Mouse (Mus musculus) heart, adult 8-10 months (tissue): ENCODE results near the gene Parn. TPM values are rescaled to one million over a fixed set of nuclear protein-coding genes. Genes with fewer than 3 reads are reported as not detected.
"Not testable (repeated sequence)": the region's sequence is repeated elsewhere in the genome, so short reads cannot be mapped to it uniquely, and the experiment has no call there.

Experiments
- DNase-seq: peaks from one replicate; pipeline ENCODE4 v3.0.0; 2022; ENCODE audit warnings: low spot score
- total RNA-seq, 4 experiments: library from RNA; stranded (reverse); gene quantifications; 2 replicates each; pipeline ENCODE4 v1.2.4; 2022

Parn gene
- total RNA-seq, result 10 to 100 TPM in 2 of 4 experiments, 1 to 10 TPM in 2; 7.8 to 12.7 (median 9.3) TPM

DNA sequence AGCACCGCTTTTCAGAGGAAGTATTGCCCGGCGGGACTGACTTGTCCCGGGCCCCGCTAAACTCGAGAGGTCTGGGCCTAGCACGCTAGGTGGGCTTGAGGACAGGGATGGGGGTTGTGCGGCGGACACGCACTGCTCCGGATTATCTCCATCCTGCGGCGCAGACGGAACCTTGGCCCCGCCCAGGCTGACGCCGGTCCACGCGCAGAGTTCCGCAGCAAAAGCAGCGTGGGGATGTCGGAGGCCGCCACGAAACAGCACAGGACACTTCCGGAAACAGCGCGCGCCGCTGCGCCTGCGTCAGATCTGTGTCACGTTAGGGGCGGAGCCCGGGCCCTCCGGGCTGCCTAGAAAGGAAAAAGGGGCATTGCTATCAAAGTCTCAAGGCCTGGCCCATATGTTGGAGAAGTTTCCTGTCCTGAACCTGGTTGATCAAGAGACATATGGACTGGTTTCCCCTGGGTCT, at the start of gene Parn:
TSS of gene Parn (minus strand) at position 293 of the 466 bp plus-strand sequence.
- DNase-seq, result peak; percentile 93

DNA sequence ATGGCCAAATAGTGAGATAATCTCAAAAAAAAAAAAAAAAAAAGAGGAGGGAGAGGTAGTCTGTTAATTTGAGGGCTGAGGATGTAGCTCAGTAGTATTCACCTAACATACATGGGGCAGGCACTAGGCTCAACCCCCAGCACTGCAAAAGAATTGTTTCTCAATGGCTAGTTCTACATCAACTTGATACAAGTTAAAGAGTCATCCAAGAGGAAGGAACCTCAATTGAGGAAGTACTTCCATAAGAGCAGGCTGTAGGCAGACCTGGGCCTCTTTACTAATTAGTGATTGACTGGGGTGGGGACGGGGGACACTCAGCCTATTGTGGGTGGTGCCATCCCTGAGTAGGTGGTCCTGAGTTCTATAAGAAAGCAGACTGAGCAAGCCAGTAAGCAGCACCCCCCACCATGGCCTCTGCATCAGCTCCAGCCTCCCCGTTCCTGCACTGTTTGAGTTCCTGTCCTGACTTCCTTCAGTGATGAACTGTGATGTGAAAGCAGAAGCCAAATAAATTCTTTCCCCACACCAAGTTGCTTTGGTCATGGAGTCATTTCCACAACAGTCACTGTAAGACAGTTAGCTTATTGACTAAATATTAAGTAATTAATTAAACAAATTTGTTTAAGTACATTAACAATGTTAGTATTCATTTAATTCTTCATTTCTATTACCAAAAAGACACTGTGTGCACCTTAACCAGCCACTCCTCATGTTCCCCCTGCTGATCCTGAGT, 49.0 kb upstream of the Parn start:
- DNase-seq, result no peak

DNA sequence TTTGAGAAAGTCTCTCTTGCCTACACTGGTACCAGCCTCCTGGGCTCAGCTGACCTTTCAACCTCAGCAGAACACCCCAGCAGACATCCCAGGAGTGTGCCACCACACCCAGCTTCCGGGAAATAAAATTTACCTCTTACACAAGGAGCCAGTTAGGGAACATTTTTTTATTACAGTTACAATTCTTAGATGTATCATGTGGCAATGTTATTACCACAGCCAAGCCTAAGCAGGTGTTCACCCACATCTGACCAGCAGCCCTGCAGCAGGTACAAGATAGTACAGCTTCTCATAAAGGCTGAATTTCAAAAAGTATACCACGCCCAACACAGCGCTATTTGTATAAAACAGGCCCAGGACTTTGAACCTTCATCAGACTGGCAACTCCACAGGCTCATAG, 46.9 kb upstream of the Parn start:
- DNase-seq, result no peak

DNA sequence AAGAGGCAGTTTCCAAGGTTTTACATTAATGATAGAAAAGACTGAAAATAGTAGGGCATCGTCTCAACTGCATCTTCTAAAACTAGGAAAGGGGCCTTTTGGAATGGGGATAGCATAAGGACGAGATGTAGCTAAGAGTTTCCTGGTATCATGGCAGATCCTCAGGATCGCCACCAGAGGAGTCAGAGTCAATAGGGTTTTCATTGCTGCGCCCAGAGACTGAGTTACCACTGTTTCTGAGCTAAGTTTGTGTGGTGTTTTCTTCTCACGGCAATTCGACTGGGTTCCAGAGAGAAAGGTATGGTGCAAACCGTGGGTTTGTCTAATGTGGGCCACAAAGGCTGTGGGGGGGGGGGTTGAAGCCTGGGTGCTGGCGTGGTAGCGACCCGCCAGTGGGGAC, 36.7 kb upstream of the Parn start:
- DNase-seq, result no peak

DNA sequence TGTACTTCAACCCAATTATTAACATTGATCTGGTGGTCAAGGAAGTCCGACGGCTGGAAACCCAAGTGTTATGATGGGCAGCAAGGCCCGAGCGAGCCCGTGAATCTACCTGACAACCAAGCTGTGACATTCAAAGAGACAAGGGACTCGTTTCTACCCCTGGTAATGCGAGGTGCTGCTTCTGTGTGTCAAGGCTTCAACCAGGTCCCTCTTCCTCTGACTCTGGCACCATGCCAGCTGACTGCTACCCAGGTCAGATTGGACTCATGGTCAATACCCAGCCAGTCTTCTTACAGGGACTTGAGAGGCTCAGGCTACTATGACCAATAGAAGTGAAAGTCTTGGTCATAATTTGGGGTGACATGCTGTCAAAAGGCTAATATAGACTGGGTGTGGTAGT, 34.2 kb upstream of the Parn start:
- no peak for DNase-seq

DNA sequence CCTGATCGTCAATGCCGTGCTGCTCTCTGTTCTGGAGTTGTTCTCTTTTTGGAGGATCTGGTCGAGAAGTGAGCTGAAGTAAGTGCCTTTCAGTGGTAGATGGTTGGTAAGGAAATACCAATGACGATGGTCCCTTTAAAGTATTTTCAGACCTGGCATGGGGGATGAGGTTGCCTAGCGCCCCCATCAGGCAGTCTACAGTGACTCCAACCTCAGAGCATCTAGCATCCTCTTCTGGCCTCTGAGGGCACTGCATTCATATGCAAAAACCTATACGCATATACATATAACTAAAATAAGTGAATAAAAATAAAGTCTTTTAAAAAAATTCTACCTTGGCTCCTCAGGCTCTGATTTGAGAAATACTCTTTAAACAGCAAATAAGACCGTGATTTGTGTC, 31.0 kb upstream of the Parn start:
- DNase-seq, result no peak

DNA sequence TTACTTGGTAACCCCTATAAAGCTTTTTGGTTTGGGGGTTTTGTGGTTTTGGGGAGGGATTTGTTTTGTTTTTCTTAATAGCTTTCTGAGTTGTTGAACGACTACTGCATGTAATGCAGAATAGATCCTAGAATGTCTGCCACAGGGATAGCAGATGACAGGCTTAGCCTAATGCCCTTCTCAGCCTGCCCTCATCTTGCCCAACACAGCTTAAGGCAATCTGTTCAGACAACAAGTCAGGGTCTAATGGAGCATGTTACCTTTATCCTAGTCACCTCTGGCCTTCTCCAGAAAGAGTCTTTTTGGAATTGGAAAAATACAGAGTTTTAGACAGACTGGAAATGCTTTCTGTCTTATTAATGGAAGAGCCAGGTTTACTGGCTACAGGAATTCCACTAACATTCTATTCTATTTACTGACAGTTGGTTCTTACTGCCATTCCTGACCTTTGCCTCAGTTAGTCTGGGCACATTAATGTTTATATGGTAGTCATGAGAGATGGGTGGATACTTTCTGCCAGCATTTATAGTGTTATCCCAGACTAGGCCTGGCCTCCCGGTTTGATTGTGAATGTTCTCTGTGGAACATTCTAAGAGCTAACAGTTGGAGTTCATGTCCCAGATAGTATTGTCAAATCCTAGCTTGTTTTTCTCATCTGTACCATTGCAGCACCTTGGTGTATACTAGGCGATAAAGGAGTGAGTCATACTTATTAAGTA, 10.8 kb upstream of the Parn start:
- DNase-seq, result no peak

DNA sequence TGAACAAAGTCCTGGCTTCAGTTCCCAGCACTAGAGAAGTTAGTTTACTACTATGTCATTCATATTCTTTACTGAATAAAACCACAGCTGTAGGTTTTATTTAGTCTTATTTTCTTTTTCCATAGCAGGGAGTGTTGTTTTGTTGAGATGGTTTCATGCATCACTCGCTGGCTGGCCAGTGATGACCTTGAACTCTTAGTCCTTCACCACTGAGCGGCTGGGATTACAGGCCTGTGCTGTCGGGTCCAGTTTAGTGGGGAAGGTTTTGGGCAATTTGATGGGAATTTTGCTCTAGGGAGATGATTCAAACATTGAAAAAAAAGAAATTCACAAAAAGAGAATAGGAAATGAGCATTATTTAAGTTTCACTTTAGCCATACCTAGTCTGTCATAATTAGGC, 6.5 kb upstream of the Parn start:
- DNase-seq, result no peak

DNA sequence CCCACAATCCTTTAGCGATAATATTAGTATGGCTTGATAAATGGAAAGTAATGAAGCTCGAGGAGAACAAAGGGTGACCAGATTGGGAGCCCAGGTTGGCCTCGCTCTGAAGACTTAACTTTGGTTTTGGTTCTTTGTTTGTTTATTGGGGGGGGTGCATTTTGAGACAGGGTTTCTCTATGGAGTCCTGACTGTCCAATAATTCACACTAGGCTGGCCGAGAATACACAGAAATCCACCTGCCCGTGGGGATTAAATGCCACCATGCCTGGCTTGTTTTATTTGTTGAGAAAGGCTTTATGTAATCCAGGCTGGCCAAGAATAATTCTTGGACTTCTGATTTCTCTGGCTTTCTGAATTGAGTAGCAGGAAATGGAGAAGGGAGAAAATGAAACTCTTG, 5.1 kb upstream of the Parn start:
- no peak for DNase-seq

DNA sequence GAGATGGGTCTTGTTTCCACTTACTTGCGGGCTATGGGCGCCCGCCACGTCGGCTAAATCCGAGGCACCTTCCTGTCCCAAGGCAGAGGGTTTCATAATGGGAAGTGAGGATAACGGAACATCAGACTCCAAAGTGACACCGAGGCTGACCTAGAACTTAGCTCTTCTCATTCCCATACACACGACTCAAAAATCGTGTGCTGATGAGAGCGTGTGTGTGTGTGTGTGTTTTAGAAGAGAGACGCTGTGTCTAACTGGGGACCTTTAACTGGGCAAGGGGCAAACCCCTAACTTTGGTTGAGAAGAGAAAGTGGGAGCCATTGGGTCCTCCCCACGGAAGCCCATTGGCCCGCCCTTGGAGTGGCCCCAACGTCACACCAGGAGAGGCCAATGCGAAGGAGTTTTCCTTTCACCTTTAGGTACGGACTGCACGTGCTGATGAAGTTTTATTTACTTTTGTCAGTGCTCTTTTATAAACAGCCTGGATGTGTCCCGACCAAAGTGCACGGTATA, 4.5 kb upstream of the Parn start:
- DNase-seq, result peak; percentile 61

DNA sequence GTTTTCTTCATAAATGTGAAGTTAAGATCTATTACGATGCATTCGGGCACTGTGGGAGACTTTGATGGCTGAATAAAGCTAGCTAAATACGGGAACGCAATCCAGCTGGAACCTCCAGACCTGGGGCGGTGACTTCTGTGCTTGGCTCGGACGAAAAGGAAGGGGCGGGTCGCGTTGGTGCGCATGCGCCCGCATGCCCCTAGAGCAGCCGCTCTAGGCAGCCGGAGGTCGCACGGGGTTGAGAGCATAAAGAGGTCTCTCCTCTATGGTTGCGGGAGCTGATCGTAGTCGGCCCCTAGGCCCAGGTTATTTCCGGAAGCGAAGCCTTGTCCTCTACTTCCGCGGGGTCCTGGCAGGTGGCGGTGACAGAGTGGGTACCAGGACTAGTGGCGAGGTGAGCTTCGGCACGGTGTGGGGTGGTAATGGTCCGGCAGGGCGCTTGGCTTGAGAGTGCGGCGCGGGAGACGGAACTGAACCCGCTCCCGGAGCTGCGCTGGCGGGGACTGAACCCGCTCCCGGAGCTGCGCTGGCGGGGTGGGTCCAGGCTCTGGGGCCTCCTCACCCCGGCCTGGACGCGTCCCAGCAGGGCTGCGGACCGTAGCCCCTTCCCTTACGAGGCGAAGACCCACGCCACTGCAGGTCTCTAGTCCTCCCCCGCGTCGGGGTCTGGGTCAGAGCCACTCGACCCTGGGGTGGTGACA, 3.9 kb upstream of the Parn start, which contains the start of the genes Bfar and 3110001I22Rik:
TSS of gene Bfar (plus strand) at position 174 of the 701 bp plus-strand sequence.
TSS of gene 3110001I22Rik (plus strand) at position 245 of the 701 bp plus-strand sequence.
- DNase-seq, result peak; percentile 90

DNA sequence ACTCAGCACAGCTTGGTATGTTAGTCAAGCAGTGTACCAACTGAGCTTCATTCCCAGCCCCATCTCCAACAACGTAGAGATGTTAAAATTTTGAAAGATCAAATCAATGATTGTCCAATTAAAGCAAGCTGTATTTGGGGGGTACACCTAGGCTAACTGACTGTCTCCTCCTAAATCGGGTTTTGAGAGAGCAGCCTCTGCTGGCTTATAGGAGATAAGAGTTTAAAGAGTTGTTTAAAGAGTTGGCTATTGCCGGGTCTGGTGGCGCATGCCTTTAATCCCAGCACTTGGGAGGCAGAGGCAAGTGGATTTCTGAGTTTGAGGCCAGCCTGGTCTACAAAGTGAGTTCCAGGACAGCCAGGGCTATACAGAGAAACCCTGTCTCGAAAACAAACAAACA, 2.9 kb upstream of the Parn start:
- DNase-seq, result not testable (repeated sequence)

DNA sequence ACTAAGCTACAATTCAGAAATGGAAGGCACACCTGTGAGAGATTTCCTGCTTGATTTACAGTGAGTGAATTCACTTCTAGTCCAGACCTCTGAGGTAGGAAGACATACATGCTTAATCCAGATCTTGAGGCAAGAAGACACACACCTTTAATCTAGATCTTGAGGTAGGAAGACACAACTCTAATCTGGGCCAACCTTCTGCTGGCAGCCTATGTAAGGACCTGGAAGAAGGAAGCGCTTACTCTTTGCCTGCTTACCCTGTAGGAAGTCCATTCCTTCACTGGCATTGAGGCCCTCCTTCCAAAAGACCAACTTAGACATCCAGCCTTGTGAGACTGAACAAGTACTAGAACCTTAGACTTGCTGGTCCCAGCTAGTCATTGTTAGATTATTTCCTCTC, 1.3 kb upstream of the Parn start:
- no peak for DNase-seq

DNA sequence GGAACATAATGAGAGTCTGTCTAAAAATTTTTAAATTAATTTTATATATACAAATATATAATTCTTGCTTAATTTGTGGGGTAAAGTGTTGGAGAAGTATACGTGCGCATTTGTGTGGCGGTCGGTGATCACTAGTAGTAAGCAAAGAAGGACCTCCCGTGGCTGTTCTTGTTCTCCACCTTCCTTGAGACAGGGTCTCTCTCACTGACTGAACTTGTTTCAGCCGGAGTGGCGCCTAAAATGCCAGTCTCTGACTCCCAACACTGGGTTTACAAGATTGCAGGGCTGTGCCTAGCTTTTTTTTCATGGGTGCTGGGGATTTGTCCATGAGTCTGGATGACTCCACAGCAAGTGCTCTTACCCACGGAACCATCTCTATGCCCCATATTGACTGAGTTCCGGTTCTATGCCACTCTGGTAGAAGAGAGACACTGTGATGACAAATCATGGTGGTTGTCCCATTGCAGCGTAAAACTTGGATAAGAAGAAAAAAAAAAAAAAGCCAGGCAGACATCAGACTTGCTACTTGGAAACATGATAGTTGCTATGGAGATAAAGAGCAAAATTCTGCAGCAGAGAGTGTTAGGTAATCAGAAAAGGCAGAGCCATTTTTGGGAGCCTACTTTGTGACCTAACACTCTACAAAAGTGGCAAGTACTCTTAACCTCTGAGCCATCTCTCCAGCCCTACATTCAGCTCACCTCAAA, 585 bp upstream of the Parn start:
- DNase-seq, result no peak

DNA sequence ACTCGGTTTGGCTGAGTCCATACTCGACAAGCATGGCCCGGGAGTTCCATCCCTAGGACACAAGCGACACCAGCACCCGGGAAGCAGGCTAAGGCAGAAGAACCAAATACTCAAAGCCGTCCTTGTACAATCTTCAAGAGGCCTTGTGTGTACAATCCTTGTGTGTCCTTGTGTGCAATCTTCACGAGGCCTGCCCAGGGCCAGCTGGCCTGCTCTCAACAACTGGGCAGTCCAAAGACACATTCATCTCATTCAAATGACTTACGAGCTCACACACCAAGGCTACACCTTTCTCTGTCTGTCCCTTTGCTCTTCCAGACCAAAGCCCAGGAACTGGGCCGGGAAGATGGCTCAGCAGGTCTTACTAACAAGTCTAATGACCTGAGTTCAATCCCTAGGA, 7.2 kb downstream of the Parn start:
- no peak for DNase-seq

DNA sequence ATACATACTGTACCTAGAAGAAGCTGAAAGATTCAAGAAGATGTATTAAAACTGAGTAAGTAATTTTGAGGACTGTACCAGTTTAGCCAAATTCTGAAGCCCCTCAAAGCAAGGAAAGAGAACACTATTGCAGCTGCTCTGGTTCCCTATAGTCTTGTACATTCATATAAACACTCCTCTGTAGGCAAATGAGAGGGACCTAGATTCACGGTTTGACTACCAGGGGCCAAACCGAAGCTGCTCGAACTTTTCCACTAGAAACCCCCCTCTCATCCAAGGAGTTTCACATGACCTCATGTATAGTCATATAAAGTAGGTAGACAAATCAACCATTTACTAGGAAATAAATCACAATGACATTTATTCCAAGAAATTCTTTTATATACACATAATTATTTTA, 9.1 kb downstream of the Parn start:
- no peak for DNase-seq

DNA sequence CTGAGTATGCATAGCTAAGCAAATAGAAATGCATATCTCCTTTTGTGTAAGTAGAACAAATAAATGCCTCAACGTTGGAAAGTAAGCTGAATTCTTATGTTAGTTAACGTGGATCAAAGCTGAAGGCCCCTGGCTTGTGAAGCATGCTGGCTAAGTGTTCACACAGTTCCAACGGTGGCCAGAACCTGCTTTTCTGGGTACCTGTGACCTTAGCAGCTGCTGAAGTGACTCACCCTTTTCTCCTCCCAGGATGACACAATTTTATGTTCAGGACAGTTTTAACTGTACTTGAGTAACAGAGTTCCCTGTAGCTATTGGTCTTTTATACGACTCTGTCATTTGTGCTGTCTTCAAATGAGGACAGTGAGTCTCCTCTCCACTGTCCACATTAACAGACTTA, 22.0 kb downstream of the Parn start:
- no peak for DNase-seq

DNA sequence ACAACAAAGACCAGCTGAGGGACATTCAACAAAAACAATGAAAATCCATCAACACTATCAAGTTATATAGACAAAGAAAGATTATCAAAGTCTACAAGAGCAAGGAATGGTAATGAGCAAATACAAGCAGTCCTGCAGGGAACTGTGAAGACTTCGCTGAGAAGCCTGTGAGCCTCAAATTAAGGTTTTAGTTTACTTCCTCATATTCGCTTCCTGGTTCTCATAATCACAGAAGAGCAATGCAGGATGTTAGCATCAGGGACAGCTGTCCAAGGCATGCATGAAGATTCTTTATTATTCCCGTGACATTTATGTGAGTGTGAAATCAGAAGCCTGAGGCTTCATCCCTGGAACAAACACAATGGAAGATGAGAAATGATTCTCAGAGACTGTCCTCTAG, 23.5 kb downstream of the Parn start:
- DNase-seq, result no peak

DNA sequence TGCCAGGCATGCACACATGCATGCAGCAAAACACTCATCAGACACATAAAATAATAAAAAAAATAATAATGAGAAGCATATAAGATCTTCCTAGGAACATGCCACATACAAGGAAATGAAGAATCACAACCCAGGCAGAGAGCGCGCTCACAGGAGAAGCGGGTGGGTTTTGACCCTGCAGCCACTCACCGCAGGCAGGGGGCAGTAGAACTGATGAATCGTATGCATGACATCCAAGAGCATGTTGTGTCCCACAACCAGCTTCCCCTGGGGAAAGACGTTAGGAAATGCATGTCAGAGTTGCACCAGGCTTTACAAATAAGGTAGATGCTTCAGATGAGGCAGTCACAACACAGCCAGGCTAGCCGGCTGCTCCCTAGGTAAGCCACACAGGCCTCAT, 27.9 kb downstream of the Parn start:
- no peak for DNase-seq

DNA sequence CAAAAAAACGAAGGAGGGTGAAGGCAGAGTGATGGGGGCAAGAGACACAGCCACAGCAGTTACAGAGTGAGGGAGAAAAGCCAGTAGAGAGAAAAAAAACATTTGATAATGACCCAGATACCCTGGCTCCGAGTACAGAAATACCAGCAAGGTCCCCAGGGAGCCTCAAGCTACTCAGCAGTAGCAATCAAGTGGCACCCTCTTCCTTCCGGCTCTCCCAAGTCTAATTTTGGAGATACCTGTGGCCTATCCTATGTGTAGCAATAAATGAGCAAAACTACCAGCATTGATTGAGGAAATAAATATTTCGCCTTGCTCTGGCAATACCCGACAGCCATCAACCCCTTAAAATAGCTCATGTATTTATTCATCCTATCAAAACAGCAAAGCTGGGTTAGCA, 28.5 kb downstream of the Parn start:
- DNase-seq, result no peak

DNA sequence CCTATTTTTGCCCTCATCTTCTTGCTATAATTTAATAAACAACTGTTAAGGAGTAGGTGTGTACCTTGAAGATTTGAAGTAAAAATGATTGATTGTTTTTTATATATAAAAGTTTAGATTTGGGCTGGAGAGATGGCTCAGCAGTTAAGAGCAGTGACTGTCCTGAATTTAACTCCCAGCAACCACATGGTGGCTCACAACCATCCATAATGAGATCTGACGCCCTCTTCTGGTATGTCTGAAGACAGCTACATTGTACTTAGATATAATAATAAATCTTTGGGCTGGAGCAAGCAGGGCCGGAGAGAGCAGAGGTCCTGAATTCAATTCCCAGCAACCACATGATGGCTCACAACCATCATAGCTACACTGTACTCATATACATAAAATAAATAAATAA, 29.8 kb downstream of the Parn start:
- not testable (repeated sequence) for DNase-seq

DNA sequence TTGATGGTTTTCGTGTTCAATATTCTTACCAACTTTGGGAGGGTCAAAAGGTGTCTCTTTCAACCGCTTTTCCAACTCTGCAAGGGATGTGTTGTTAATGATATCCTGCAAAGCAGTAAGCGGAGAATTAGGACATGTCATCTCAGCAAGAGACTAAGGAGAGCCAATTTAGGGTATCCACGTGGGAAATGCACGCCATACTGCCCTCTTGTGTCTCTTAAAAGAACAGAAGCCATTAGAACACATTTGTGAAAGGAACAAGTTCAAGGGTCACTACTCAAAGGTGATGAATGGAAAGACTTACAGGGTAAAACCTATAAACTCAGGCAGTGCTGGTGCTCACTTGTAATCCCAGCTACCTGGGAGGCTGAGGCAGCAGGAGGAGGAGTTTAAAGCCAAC, 39.6 kb downstream of the Parn start:
- DNase-seq, result peak; percentile 9
